Mouse (Mus musculus) thymus, adult 2 months (tissue): ENCODE data around the gene Gne.

ENCODE experiments used
- CTCF ChIP-seq: fragments of 200-500 bp; IDR thresholded peaks from 2 replicates; pipeline ENCODE4 v1.5.1; 2012; ENCODE audit warnings: mild to moderate bottlenecking, control low read depth, low read length, moderate library complexity, borderline replicate concordance; ENCODE audit not compliant: control insufficient read depth, poor library complexity, insufficient read depth; ENCODE audit errors: extremely low read depth
- POLR2A ChIP-seq: fragments of 200-500 bp; IDR thresholded peaks from 2 replicates; pipeline ENCODE4 v1.6.1; 2012; ENCODE audit warnings: mild to moderate bottlenecking, low read length, control low read depth, moderate library complexity; ENCODE audit not compliant: control insufficient read depth, poor library complexity, insufficient read depth; ENCODE audit errors: extremely low read depth

GRCm38 (mm10) chr4:44024241-44024640, 59.7 kb downstream of the Gne start:
- TF ChIP-seq POLR2A (no peak), CTCF (no peak)
